Mouse (Mus musculus) limb, embryonic 12.5 days (tissue): Measurements from ENCODE around the gene Phldb2. TPM values are rescaled to one million over a fixed set of nuclear protein-coding genes. Genes with fewer than 3 reads are reported as not detected.

ENCODE experiments used
- ATAC-seq: fragments of 200-750 bp; cut with Nextera tagmentation; 2 replicates; pipeline ENCODE4 v1.8.0; 2017; ENCODE audit warnings: low read depth, moderate TSS enrichment; ENCODE audit not compliant: insufficient number of reproducible peaks, insufficient read depth, low FRiP score, low TSS enrichment
- H3K27ac ChIP-seq: fragments of 300-500 bp; sonication (generic); 2 replicates; pipeline ENCODE4 v1.5.1; 2016; ENCODE audit warnings: mild to moderate bottlenecking, moderate library complexity
- H3K27me3 ChIP-seq: fragments of 300-500 bp; sonication (generic); 2 replicates; pipeline ENCODE4 v1.6.1; 2016; ENCODE audit warnings: mild to moderate bottlenecking, moderate library complexity
- H3K36me3 ChIP-seq: fragments of 300-500 bp; sonication (generic); 2 replicates; pipeline ENCODE4 v1.6.1; 2016; ENCODE audit warnings: mild to moderate bottlenecking, moderate library complexity
- H3K4me1 ChIP-seq: fragments of 300-500 bp; sonication (generic); replicated peaks from 2 replicates; pipeline ENCODE4 v1.6.1; 2016
- H3K4me2 ChIP-seq: fragments of 300-500 bp; sonication (generic); 2 replicates; pipeline ENCODE4 v1.6.1; 2016; ENCODE audit warnings: mild to moderate bottlenecking, moderate library complexity
- H3K4me3 ChIP-seq: fragments of 300-500 bp; sonication (generic); replicated peaks from 2 replicates; pipeline ENCODE4 v1.5.1; 2016; ENCODE audit warnings: mild to moderate bottlenecking
- H3K9ac ChIP-seq: fragments of 300-500 bp; sonication (generic); replicated peaks from 2 replicates; pipeline ENCODE4 v1.6.1; 2016; ENCODE audit warnings: mild to moderate bottlenecking, moderate library complexity
- H3K9me3 ChIP-seq: fragments of 300-500 bp; sonication (generic); 2 replicates; pipeline ENCODE4 v1.6.1; 2016; ENCODE audit warnings: mild to moderate bottlenecking, moderate library complexity
- WGBS: fragments of 180-500 bp; shearing (Covaris S2); methylation state at CpG from one replicate; pipeline ENCODE4 v1.1.7; 2016; 5-methylcytosine and 5-hydroxymethylcytosine counted together
- polyA plus RNA-seq: library from polyadenylated mRNA; unstranded; fragments of >200 nt; fragmentation: Nextera tagmentation; extraction: Ambion mirVana; gene quantifications from 2 replicates; pipeline ENCODE4 v1.2.1, GENCODE M21; 2016

Phldb2 gene
- polyA plus RNA-seq, 1 experiment from 2014 or later = 75.2 TPM

- Histone ChIP-seq H3K4me2 (no peak overlapping the region), H3K4me1 (0 out of 2 replicates have a peak, but pooled peaks cover 4% of the 10 kb centered on the region), H3K9ac (no peak overlapping the region), H3K27me3 (no peaks in the 10 kb centered on the region), H3K27ac (no peak overlapping the region), H3K4me3 (no peak overlapping the region), H3K36me3 (peaks cover 77% of the 10 kb centered on the region), H3K9me3 (no peaks in the 10 kb centered on the region)
- WGBS = 85% methylated on average over 1 of the region's 1 CpGs
- ATAC-seq = no peak
Observed at GRCm38 (mm10) chr16:45761425-45761824, 192.0 kb downstream of the Phldb2 start.

GRCm38 (mm10) chr16:45758726-45759269 lies 194.6 kb downstream of the Phldb2 start:
- H3K4me3 ChIP-seq = no peak overlapping the region
- no peak overlapping the region for H3K4me2 ChIP-seq
- no peak overlapping the region for H3K9ac ChIP-seq
- 0 out of 2 replicates have a peak, but pooled peaks cover 4% of the 10 kb centered on the region for H3K4me1 ChIP-seq
- H3K36me3 ChIP-seq = peaks cover 59% of the 10 kb centered on the region
- 93% methylated on average over 9 of the region's 9 CpGs for WGBS
- no peak overlapping the region for H3K27ac ChIP-seq
- H3K9me3 ChIP-seq = no peaks in the 10 kb centered on the region
- no peak for ATAC-seq
- H3K27me3 ChIP-seq = no peaks in the 10 kb centered on the region

- no peak overlapping the region for H3K4me3 ChIP-seq
- peaks cover 51% of the 10 kb centered on the region for H3K36me3 ChIP-seq
- WGBS = 89% methylated on average over 12 of the region's 12 CpGs
- no peak overlapping the region for H3K4me2 ChIP-seq
- ATAC-seq = no peak
- no peaks in the 10 kb centered on the region for H3K4me1 ChIP-seq
- H3K9ac ChIP-seq = no peak overlapping the region
- no peaks in the 10 kb centered on the region for H3K9me3 ChIP-seq
- H3K27me3 ChIP-seq = no peaks in the 10 kb centered on the region
- H3K27ac ChIP-seq = no peak overlapping the region
Observed at GRCm38 (mm10) chr16:45757421-45758078, 195.8 kb downstream of the Phldb2 start.

- 38% methylated on average over 9 of the region's 9 CpGs for WGBS
- 0 out of 2 replicates have a peak, but pooled peaks have one; percentile 52 for ATAC-seq
- Histone ChIP-seq H3K4me3 (no peak overlapping the region), H3K27me3 (no peaks in the 10 kb centered on the region), H3K27ac (no peak overlapping the region), H3K9me3 (no peaks in the 10 kb centered on the region), H3K4me1 (no peaks in the 10 kb centered on the region), H3K4me2 (no peak overlapping the region), H3K36me3 (peaks cover 53% of the 10 kb centered on the region), H3K9ac (no peak overlapping the region)
Observed at GRCm38 (mm10) chr16:45756855-45757254, 196.5 kb downstream of the Phldb2 start.

GRCm38 (mm10) chr16:45743591-45744144 lies 209.7 kb downstream of the Phldb2 start:
- no peaks in the 10 kb centered on the region for H3K27me3 ChIP-seq
- peaks cover 12% of the 10 kb centered on the region for H3K4me1 ChIP-seq
- H3K27ac ChIP-seq = no peak overlapping the region; the same call in 1 of the 2 replicates
- H3K4me3 ChIP-seq = peak overlapping the region; percentile 66; the same call in 1 of the 2 replicates
- no peaks in the 10 kb centered on the region for H3K9me3 ChIP-seq
- H3K4me2 ChIP-seq = peak overlapping the region; percentile 65
- ATAC-seq = no peak
- peaks cover 29% of the 10 kb centered on the region for H3K36me3 ChIP-seq
- no peak overlapping the region for H3K9ac ChIP-seq
- 66% methylated on average over 4 of the region's 4 CpGs for WGBS

GRCm38 (mm10) chr16:45742615-45743476 lies 210.6 kb downstream of the Phldb2 start, which contains the start of gene Abhd10:
Gene Abhd10, minus strand, starts transcription at chr16:45742955.
- WGBS = under 1% methylated on average over 51 of the region's 51 CpGs
- Histone ChIP-seq H3K9me3 (no peaks in the 10 kb centered on the region), H3K9ac (peak within 1 kb of the TSS; percentile 85), H3K4me2 (peak within 1 kb of the TSS; percentile 65), H3K36me3 (peaks cover 22% of the 10 kb centered on the region), H3K27me3 (no peaks in the 10 kb centered on the region), H3K4me3 (peak within 1 kb of the TSS; percentile 66), H3K27ac (peak within 1 kb of the TSS; percentile 92), H3K4me1 (peaks cover 12% of the 10 kb centered on the region)
- peak; percentile 97 for ATAC-seq

- Histone ChIP-seq H3K27ac (no peak overlapping the region), H3K9me3 (no peaks in the 10 kb centered on the region), H3K4me3 (no peak overlapping the region), H3K36me3 (peaks cover 45% of the 10 kb centered on the region), H3K9ac (no peak overlapping the region), H3K4me2 (no peak overlapping the region), H3K27me3 (no peaks in the 10 kb centered on the region), H3K4me1 (peaks cover 5% of the 10 kb centered on the region)
- ATAC-seq = no peak
- 91% methylated on average over 8 of the region's 8 CpGs for WGBS
Observed at GRCm38 (mm10) chr16:45737880-45738279, 215.5 kb downstream of the Phldb2 start.

- Histone ChIP-seq H3K36me3 (peaks cover 55% of the 10 kb centered on the region), H3K4me2 (no peak overlapping the region), H3K27ac (no peak overlapping the region), H3K4me3 (no peak overlapping the region), H3K9ac (no peak overlapping the region), H3K9me3 (no peaks in the 10 kb centered on the region), H3K27me3 (no peaks in the 10 kb centered on the region), H3K4me1 (peaks cover 5% of the 10 kb centered on the region)
- WGBS = 93% methylated on average over 3 of the region's 3 CpGs
- ATAC-seq = no peak
Observed at GRCm38 (mm10) chr16:45736724-45737123, 216.7 kb downstream of the Phldb2 start.

GRCm38 (mm10) chr16:45729163-45729562 lies 224.2 kb downstream of the Phldb2 start:
- 75% methylated on average over 5 of the region's 5 CpGs for WGBS
- no peak for ATAC-seq
- H3K4me1 ChIP-seq = peaks cover 4% of the 10 kb centered on the region
- no peak overlapping the region for H3K9ac ChIP-seq
- H3K9me3 ChIP-seq = no peaks in the 10 kb centered on the region
- no peak overlapping the region for H3K4me3 ChIP-seq
- no peaks in the 10 kb centered on the region for H3K27me3 ChIP-seq
- H3K36me3 ChIP-seq = peaks cover 43% of the 10 kb centered on the region
- H3K4me2 ChIP-seq = no peak overlapping the region
- no peak overlapping the region for H3K27ac ChIP-seq

- peak; percentile 54; the same call in 1 of the 2 replicates for ATAC-seq
- WGBS = 3% methylated on average over 10 of the region's 10 CpGs
- Histone ChIP-seq H3K27ac (no peak overlapping the region), H3K36me3 (peaks cover 19% of the 10 kb centered on the region), H3K4me1 (peaks cover 17% of the 10 kb centered on the region), H3K4me2 (peak overlapping the region; percentile 87), H3K9ac (peak overlapping the region; percentile 74), H3K27me3 (no peaks in the 10 kb centered on the region), H3K4me3 (peak overlapping the region; percentile 56), H3K9me3 (no peaks in the 10 kb centered on the region)
Observed at GRCm38 (mm10) chr16:45724742-45725102, 228.7 kb downstream of the Phldb2 start.
